Mouse (Mus musculus) thymus, adult 2 months (tissue): ENCODE measurements around the gene Slc23a4.

ENCODE experiments used
- CTCF ChIP-seq: fragments of 200-500 bp; IDR thresholded peaks from 2 replicates; pipeline ENCODE4 v1.5.1; 2012; ENCODE audit warnings: mild to moderate bottlenecking, control low read depth, low read length, moderate library complexity, borderline replicate concordance; ENCODE audit not compliant: control insufficient read depth, poor library complexity, insufficient read depth; ENCODE audit errors: extremely low read depth
- POLR2A ChIP-seq: fragments of 200-500 bp; IDR thresholded peaks from 2 replicates; pipeline ENCODE4 v1.6.1; 2012; ENCODE audit warnings: mild to moderate bottlenecking, low read length, control low read depth, moderate library complexity; ENCODE audit not compliant: control insufficient read depth, poor library complexity, insufficient read depth; ENCODE audit errors: extremely low read depth

GRCm38 (mm10) chr6:34994692-34995091 is 6.5 kb upstream of the Slc23a4 start:
- TF ChIP-seq POLR2A = no peak
- no peak for TF ChIP-seq CTCF
